Mouse (Mus musculus): ENCODE data around the gene Galnt10.

DNA sequence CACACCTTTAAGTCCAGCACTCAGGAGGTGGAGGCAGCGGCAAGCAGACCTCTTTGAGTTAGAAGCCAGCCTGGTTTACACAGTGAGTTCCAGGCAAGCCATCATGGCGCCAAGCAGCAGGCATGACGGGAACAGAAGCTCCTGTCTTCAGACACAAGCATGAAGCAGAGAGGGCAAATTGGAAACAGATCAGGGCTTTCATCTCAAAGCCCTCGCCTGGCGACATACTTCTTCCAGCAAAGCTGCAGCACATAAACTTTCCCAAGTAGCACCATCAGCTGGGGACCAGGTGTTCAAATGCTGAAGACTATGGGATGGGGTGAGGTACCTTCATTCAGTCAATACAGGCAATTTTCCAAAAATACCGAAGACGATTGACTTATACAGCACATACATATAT is 54.9 kb downstream of the Galnt10 start:
- TF ChIP-seq CHD2 (IDR thresholded peaks at IDR 0.05; ENCODE audit: low read depth, low read length) = no peak
- TF ChIP-seq ZC3H11A (IDR thresholded peaks at IDR 0.05; ENCODE audit: borderline replicate concordance, low read depth, low read length) = no peak

All from ES-E14 (cell line).